Mouse (Mus musculus): ENCODE measurements around the gene Kcnq1. TPM values are rescaled to one million over a fixed set of nuclear protein-coding genes. Genes with fewer than 3 reads are reported as not detected.

Kcnq1 gene
- total and polyA plus RNA-seq, 3 experiments: 1.9 to 17.2 (median 4.1) TPM

GRCm38 (mm10) chr7:143419585-143420160 lies 313.5 kb downstream of the Kcnq1 start:
- no peak for DNase-seq

GRCm38 (mm10) chr7:143428142-143428813 lies 322.1 kb downstream of the Kcnq1 start:
- no peak for DNase-seq

GRCm38 (mm10) chr7:143428814-143429499 lies 322.8 kb downstream of the Kcnq1 start:
- DNase-seq: no peak

GRCm38 (mm10) chr7:143432631-143433030 lies 326.5 kb downstream of the Kcnq1 start:
- no peak for DNase-seq

- peak; percentile 49 for DNase-seq
These were observed 327.2 kb downstream of the Kcnq1 start for GRCm38 (mm10) chr7:143433331-143433730.

- DNase-seq: no peak
These were observed 331.2 kb downstream of the Kcnq1 start for GRCm38 (mm10) chr7:143437231-143437893.

- no peak for DNase-seq
These were observed 331.9 kb downstream of the Kcnq1 start for GRCm38 (mm10) chr7:143437894-143438581.

GRCm38 (mm10) chr7:143438965-143439364 lies 332.8 kb downstream of the Kcnq1 start:
- no peak for DNase-seq

GRCm38 (mm10) chr7:143444580-143444954 lies 338.4 kb downstream of the Kcnq1 start:
- DNase-seq: no peak

- no peak for DNase-seq
These were observed 338.9 kb downstream of the Kcnq1 start for GRCm38 (mm10) chr7:143444955-143445648.

GRCm38 (mm10) chr7:143445651-143446460 lies 339.7 kb downstream of the Kcnq1 start:
- DNase-seq: peak; percentile 25

- DNase-seq: no peak
These were observed 341.0 kb downstream of the Kcnq1 start for GRCm38 (mm10) chr7:143447130-143447529.

GRCm38 (mm10) chr7:143458963-143459331 lies 352.8 kb downstream of the Kcnq1 start:
- DNase-seq: no peak

- DNase-seq: peak; percentile 71
These were observed 353.4 kb downstream of the Kcnq1 start for GRCm38 (mm10) chr7:143459332-143460211.

GRCm38 (mm10) chr7:143460217-143460834 lies 354.2 kb downstream of the Kcnq1 start:
- peak; percentile 43 for DNase-seq

- DNase-seq: peak; percentile 94
These were observed 354.7 kb downstream of the Kcnq1 start, which contains the start of gene Cdkn1c for GRCm38 (mm10) chr7:143460874-143461273. Cdkn1c (minus strand) TSS chr7:143461050.

- no peak for DNase-seq
These were observed 355.2 kb downstream of the Kcnq1 start for GRCm38 (mm10) chr7:143461294-143461870.

- DNase-seq: peak; percentile 34
These were observed 355.8 kb downstream of the Kcnq1 start for GRCm38 (mm10) chr7:143461920-143462319.

- no peak for DNase-seq
These were observed 356.4 kb downstream of the Kcnq1 start for GRCm38 (mm10) chr7:143462516-143462915.
